Mouse (Mus musculus): ENCODE results near the gene BC051142. TPM values are rescaled to one million over a fixed set of nuclear protein-coding genes. Genes with fewer than 3 reads are reported as not detected.

The BC051142 gene
- polyA plus RNA-seq, 1 experiment: not detected

GRCm38 (mm10) chr17:34388513-34388912, 10.1 kb upstream of the BC051142 start:
- TF ChIP-seq CTCF (IDR thresholded peaks at IDR 0.05; ENCODE audit: insufficient read depth, low read depth, low read length) (no peak), POLR2A (IDR thresholded peaks at IDR 0.05; ENCODE audit: insufficient read depth, low read depth, low read length) (no peak)
- no peak overlapping the region for H3K4me3 ChIP-seq (ENCODE audit: insufficient read depth, low read depth, low read length)
- WGBS: 39% methylated on average over 4 of the region's 4 CpGs
- H3K27ac ChIP-seq (ENCODE audit: insufficient read depth, low read depth, low read length): no peak overlapping the region
- H3K4me1 ChIP-seq (ENCODE audit: control insufficient read depth, insufficient read depth, low read length): peaks cover 18% of the 10 kb centered on the region

GRCm38 (mm10) chr17:34391507-34391906, 7.1 kb upstream of the BC051142 start:
- H3K27ac ChIP-seq (ENCODE audit: insufficient read depth, low read depth, low read length): no peak overlapping the region
- TF ChIP-seq CTCF (IDR thresholded peaks at IDR 0.05; ENCODE audit: insufficient read depth, low read depth, low read length) (no peak), POLR2A (IDR thresholded peaks at IDR 0.05; ENCODE audit: insufficient read depth, low read depth, low read length) (no peak)
- no peak overlapping the region for H3K4me3 ChIP-seq (ENCODE audit: insufficient read depth, low read depth, low read length)
- WGBS: 69% methylated on average over 7 of the region's 7 CpGs
- 0 out of 2 replicates have a peak, but pooled peaks cover 4% of the 10 kb centered on the region for H3K4me1 ChIP-seq (ENCODE audit: control insufficient read depth, insufficient read depth, low read length)

GRCm38 (mm10) chr17:34392321-34392720, 6.3 kb upstream of the BC051142 start:
- no peak for TF ChIP-seq CTCF (IDR thresholded peaks at IDR 0.05; ENCODE audit: insufficient read depth, low read depth, low read length)
- TF ChIP-seq POLR2A (IDR thresholded peaks at IDR 0.05; ENCODE audit: insufficient read depth, low read depth, low read length): no peak
- 3% methylated on average over 24 of the region's 24 CpGs for WGBS
- H3K4me3 ChIP-seq (ENCODE audit: insufficient read depth, low read depth, low read length): peak overlapping the region; percentile 26
- 0 out of 2 replicates have a peak, but pooled peaks cover 4% of the 10 kb centered on the region for H3K4me1 ChIP-seq (ENCODE audit: control insufficient read depth, insufficient read depth, low read length)
- no peak overlapping the region for H3K27ac ChIP-seq (ENCODE audit: insufficient read depth, low read depth, low read length)

GRCm38 (mm10) chr17:34397357-34397756, 1.3 kb upstream of the BC051142 start:
- no peak for TF ChIP-seq CTCF (IDR thresholded peaks at IDR 0.05; ENCODE audit: insufficient read depth, low read depth, low read length)
- no peak for TF ChIP-seq POLR2A (IDR thresholded peaks at IDR 0.05; ENCODE audit: insufficient read depth, low read depth, low read length)
- Histone ChIP-seq H3K4me1 (ENCODE audit: control insufficient read depth, insufficient read depth, low read length) (peaks cover 2% of the 10 kb centered on the region), H3K4me3 (ENCODE audit: insufficient read depth, low read depth, low read length) (no peak overlapping the region), H3K27ac (ENCODE audit: insufficient read depth, low read depth, low read length) (no peak overlapping the region)
- 66% methylated on average over 5 of the region's 5 CpGs for WGBS

GRCm38 (mm10) chr17:34398058-34398710, 436 bp upstream of the BC051142 start:
- H3K4me1 ChIP-seq (ENCODE audit: control insufficient read depth, insufficient read depth, low read length): peaks cover 2% of the 10 kb centered on the region
- no peak overlapping the region; the same call in 1 of the 2 replicates for H3K4me3 ChIP-seq (ENCODE audit: insufficient read depth, low read depth, low read length)
- 17% methylated on average over 9 of the region's 9 CpGs for WGBS
- peak overlapping the region; percentile 96; the same call in 1 of the 2 replicates for H3K27ac ChIP-seq (ENCODE audit: insufficient read depth, low read depth, low read length)
- TF ChIP-seq CTCF (IDR thresholded peaks at IDR 0.05; ENCODE audit: insufficient read depth, low read depth, low read length) (no peak), POLR2A (IDR thresholded peaks at IDR 0.05; ENCODE audit: insufficient read depth, low read depth, low read length) (no peak)

- H3K4me1 ChIP-seq (ENCODE audit: control insufficient read depth, insufficient read depth, low read length): peaks cover 2% of the 10 kb centered on the region
- H3K27ac ChIP-seq (ENCODE audit: insufficient read depth, low read depth, low read length): peak overlapping the region; percentile 38; the same call in 1 of the 2 replicates
- WGBS: 50% methylated on average over 4 of the region's 4 CpGs
- TF ChIP-seq CTCF (IDR thresholded peaks at IDR 0.05; ENCODE audit: insufficient read depth, low read depth, low read length) (no peak), POLR2A (IDR thresholded peaks at IDR 0.05; ENCODE audit: insufficient read depth, low read depth, low read length) (no peak)
- 0 out of 2 replicates have a peak overlapping the region, but pooled peaks have one; percentile 71 for H3K4me3 ChIP-seq (ENCODE audit: insufficient read depth, low read depth, low read length)
Observed at GRCm38 (mm10) chr17:34399394-34399715, 735 bp downstream of the BC051142 start.

GRCm38 (mm10) chr17:34411117-34411516, 12.5 kb downstream of the BC051142 start:
- Histone ChIP-seq H3K27ac (ENCODE audit: insufficient read depth, low read depth, low read length) (no peak overlapping the region), H3K4me1 (ENCODE audit: control insufficient read depth, insufficient read depth, low read length) (no peaks in the 10 kb centered on the region), H3K4me3 (ENCODE audit: insufficient read depth, low read depth, low read length) (no peak overlapping the region)
- TF ChIP-seq CTCF (IDR thresholded peaks at IDR 0.05; ENCODE audit: insufficient read depth, low read depth, low read length) (peak; percentile 62), POLR2A (IDR thresholded peaks at IDR 0.05; ENCODE audit: insufficient read depth, low read depth, low read length) (no peak)
- WGBS: 17% methylated on average over 6 of the region's 6 CpGs

GRCm38 (mm10) chr17:34420014-34420413, 21.4 kb downstream of the BC051142 start:
- Histone ChIP-seq H3K27ac (ENCODE audit: insufficient read depth, low read depth, low read length) (no peak overlapping the region), H3K4me3 (ENCODE audit: insufficient read depth, low read depth, low read length) (no peak overlapping the region), H3K4me1 (ENCODE audit: control insufficient read depth, insufficient read depth, low read length) (no peaks in the 10 kb centered on the region)
- no peak for TF ChIP-seq CTCF (IDR thresholded peaks at IDR 0.05; ENCODE audit: insufficient read depth, low read depth, low read length)
- no peak for TF ChIP-seq POLR2A (IDR thresholded peaks at IDR 0.05; ENCODE audit: insufficient read depth, low read depth, low read length)
- WGBS: 79% methylated on average over 7 of the region's 7 CpGs

GRCm38 (mm10) chr17:34427597-34427996, 29.0 kb downstream of the BC051142 start:
- TF ChIP-seq CTCF (IDR thresholded peaks at IDR 0.05; ENCODE audit: insufficient read depth, low read depth, low read length) (no peak), POLR2A (IDR thresholded peaks at IDR 0.05; ENCODE audit: insufficient read depth, low read depth, low read length) (no peak)
- no peak overlapping the region for H3K4me3 ChIP-seq (ENCODE audit: insufficient read depth, low read depth, low read length)
- no peak overlapping the region for H3K27ac ChIP-seq (ENCODE audit: insufficient read depth, low read depth, low read length)
- H3K4me1 ChIP-seq (ENCODE audit: control insufficient read depth, insufficient read depth, low read length): no peaks in the 10 kb centered on the region

Measured in olfactory bulb, adult 2 months (tissue).